Mouse (Mus musculus) cerebellum, adult (tissue): ENCODE measurements at regions not wholly inside any gene's neighbourhood (a gene's known extent, or its start where the extent isn't known, plus 50 kb on each side); places are given as distances from the start of the nearest gene placed in this dataset.

Source experiments
- ATAC-seq: cut with Nextera tagmentation; 2 replicates; pipeline ENCODE4 v1.9.2; 2017; ENCODE audit warnings: mild to moderate bottlenecking, moderate library complexity, mixed read lengths; ENCODE audit not compliant: insufficient number of reproducible peaks, low FRiP score, low TSS enrichment

DNA sequence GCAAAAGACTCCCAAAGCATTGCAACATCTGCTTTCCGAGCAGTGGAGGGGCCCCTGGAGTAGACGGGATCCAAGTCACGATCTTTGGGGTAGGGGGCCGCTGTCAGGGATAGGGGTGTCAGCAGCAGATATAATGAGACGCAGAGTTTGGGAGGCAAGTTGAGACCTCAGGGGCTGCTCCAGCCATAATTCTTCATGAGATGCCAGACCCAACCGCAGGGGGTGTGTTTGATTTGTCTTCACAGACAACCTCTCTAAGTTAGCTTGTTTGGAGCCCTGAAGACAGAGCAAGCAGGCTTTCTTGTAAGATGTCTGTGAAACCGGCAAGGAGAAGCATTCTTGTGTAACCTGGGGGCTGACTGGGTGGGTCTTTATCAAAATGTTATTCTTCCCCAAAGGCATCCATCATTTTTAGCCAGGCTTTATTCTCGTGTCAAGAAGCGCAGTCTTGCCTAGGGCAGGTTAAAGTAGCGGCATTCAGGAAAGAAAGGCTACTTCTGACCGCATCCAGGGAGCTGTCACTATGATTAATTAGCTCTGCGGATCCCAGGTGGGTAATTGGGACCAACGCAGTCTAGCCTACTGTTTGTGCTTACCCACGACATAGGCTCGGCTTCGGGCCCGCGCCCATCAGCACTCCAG lies 234.6 kb downstream of the 1500009L16Rik start:
- ATAC-seq, result no peak

DNA sequence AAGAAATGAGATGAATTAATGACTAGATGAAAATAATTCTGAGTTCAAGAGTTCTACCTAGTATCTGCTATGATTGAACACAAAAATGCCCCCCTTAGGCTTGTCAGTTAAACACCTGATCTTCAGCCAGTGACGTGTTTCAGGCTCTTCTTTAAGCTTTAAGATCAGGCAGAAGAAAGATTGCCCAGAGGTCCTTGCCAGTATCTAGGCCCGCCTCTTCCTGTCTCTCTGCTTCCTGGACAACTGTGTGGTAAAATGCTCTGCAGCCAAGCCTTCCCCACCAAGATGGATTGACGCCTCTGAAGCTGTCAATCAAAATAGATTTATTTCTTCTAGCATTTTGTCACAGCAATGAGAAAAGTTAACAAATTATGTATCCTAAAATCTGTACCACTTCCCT lies 235.7 kb downstream of the 1500009L16Rik start:
- no peak for ATAC-seq

DNA sequence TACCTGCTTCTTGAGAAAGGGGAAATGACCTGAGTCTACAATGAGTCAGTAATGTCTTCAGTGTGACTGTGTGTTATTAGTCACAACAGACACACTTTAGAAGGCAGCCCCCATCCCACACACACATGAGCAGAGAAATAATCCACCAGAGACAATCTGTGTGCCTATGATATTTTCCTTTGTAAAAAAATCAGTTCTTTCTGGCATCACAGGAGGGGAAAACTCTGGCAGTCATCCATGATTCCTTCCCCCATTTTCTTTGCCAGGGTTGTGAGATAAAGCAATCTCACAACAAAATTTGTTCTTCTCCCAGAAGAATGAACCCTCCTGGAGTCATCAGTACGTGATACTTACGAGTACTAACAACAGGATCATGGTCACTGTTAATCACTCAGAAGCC lies 236.2 kb downstream of the 1500009L16Rik start:
- ATAC-seq, result no peak

DNA sequence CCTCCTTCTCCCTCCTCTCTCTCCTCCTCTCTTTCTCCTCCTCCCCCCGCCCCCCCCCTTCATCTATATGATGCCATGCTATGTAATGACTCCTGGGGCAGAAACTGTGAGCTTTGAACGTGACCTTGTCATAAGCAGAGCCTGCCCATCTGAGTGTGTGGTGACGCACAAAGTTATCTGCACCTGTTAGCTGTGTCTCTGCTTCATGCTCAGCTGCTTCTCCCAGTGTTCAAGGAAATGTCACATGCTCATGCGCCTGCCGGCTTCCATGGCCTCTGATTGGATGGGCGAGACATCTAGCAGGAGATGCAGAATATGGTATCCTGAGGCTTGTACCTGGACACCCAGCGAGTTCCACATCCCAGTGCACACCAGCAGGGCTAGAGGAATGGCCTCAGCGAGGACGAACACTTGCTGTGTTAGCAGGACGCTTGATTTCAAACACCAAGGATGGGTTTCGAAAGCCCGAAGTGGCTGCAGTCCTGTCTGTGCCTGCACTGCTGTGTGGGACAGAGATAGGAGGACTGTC lies 240.6 kb downstream of the 1500009L16Rik start:
- no peak for ATAC-seq

DNA sequence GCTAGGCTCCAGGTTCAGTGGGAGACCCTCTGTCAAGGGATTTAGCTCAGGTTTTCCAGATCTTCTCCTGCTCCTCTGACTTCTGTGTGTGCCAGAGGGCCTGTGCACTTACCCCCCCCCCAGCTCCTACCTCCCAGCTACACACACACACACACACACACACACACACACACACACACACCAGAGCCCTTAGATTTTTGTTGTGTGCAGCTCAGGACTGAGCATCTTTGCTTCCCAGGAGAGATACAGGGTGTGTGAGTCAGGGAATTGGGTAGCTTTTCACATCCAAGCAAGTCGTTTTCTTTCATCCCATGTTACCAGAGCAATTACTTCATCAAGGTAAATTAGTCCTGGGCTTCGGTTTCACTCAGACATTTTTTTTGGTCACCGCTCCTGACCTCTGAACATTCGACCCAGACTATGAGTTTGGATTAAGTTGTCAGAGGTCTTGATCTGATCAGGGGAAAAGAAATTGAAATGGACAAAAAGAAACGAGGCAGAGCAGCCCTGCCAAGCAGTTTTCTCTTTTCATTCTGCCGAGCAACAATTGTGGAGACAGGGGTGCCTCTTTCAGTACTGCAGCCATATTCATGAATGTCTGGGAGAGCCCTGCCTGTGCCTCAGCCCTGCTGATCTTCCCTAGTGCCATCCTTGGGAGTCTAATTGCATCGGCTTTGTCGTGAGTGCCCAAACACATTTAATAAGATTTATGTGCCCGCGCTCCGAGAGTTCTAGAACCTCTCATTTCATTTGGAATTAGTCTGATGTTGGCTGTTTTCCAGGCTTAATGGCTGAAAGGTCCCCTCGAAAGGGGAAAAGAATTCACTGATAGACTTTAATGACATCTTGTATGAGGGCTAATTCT lies 241.3 kb downstream of the 1500009L16Rik start:
- ATAC-seq, result no peak

DNA sequence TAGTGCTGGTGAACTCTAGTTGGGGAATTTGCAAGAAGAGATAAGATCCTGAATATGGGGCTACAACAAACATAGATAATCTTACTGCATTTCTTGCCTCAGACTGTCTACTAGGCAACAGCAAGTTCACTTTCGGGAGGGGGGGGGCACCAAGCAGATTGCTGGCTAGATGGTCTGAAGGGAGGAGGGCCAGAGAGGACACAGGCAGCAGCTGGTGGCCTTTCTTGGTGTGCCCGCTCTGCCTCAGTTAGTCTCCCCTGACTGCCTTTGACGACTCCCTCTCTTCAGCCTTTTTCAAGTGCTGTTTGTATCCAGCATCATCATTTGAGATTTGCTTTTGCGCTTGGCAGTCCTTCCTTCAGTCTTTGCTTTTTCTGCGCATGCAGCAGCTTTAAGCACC lies 242.2 kb downstream of the 1500009L16Rik start:
- no peak for ATAC-seq

DNA sequence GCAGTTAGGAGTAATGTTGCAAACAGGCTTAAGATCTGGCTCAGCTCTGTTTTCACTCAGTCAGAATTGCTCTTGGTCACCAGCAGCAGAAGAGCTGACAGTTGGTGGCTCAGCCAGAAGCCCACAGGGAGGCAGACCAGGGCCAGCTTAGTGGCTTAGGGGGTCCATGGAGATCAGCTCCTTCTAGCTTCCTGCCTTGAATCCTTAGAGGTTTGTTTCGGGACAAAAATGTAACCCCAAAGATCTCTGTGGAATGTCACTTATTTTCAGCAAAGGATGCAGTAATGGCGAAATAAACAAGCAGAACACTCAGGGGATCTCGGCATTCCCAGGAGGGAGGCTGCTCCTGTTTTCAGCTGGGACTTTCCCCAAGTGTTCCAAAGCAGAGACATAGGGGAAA lies 247.8 kb downstream of the 1500009L16Rik start:
- no peak for ATAC-seq

DNA sequence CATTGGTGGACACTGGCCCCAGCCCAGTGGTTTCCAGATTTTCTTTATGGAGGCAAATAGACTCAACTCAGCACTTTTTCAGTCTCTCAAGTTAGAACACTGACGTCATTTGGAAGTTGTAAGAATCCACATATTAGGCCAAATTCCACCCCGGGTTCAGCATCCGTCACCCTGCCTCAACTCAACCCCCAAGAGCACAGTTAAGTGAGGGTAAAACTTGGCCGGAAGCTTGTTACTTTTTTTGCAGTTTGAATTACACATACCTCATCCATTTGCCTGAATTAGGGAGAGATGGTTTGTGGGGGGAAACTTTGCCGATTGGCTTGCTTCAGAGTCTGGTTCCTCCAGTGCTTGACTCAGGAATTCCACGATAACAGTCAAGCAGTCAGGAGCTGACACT lies 251.9 kb downstream of the 1500009L16Rik start:
- no peak for ATAC-seq

DNA sequence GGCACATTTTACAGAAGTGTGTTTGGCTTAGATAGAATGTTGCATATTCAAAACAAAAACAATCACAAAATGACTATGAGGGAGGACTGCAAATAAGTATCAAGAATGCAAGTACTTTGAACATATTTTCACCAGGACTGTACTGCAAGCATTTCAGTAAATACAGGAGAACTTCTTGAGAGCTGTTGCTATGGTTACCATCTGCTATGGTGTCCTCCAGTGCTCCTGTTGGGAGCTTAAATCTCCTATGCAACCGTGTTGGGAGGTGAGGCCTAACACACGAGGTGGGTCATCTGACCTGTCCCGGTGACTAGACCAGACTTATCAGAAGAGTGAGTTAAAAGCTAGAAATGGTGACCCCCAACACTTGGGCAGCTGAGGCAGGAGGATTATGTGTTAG lies 253.9 kb downstream of the 1500009L16Rik start:
- ATAC-seq, result no peak

DNA sequence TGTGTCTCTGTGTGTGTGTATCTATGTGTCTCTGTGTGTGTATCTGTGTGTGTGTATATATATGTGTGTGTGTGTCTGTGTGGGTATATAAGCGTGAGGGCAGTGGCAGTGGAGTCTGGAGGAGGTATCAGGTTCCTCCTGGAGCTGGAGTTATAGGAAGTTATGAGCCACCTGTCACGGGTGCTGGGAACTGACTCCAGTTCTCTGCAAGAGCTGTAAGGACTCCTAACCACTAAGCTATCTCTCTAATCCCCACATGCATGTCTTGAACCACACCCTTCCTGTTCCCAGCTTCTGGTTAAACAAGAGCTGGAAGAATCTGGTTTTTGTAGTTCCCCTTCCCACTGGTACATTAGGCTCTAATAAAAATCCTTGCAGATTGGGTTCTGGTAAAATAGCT lies 257.3 kb downstream of the 1500009L16Rik start:
- no peak for ATAC-seq

DNA sequence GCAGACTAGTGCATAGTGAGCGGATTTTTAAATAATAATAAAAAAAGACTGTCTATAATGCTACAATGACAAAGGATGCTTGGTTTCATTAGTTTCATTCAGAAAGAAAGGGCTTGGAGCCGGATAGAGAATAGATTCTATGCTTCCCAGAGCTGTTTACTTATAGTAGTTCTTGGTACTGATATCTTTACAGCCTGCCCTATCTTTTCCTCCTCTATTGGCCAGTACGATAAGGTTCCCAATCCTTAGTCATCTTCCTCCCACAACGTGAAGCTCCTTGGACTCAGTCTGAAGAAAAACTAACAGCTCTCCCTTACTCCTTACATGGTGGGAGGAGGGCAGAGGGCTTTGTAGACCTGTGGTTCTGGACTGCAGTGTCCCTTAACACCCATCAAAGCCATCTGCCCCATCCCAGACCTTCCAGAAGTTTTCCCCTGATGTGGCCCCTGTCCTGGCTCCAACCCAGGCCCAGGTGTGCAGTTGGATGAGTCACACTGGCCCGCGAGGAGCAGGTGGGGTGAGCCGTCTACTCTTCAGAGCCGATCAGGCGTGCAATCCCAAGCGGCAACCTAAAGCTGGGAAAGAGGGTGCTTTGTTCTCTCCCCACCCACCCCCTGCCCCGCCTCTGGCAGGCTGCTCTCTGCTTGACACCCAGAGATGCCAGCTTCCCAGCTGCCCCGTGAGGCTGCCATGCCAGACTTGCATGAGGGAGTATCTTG lies 262.2 kb downstream of the 1500009L16Rik start:
- ATAC-seq, result no peak

DNA sequence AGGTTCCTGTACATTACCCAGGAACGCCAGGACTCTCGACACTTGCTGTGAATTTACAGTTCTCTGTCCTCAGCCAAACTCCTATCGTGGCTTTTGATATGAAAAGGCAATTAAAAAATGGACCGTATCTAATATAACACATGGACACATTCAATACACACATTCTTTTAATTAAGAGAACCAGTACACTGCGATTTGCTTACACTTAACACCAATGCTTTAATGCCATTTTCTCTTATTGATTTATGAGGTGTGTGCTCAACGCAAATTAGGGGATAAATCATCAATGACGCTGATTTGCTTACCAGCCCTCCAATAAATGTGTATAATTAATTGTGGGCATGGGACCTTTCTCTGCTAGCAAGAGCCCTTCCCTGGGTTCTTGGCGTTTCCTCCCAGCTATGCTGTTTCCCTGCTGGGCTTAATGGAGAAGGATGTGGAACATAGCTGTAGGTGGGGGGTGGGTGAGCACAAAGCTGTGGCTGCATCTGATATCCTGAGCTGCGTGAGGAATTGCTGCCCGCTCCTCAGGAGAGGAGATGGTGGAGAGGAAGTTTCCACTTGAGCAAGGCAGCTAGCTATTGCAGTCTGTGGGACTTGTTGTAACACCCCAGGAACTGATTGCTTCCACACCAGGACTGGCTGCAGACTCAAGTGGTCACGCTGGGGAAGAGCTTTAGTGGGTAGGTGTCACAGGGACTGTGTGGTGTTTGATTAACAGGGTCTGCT lies 270.1 kb downstream of the 1500009L16Rik start:
- no peak for ATAC-seq

DNA sequence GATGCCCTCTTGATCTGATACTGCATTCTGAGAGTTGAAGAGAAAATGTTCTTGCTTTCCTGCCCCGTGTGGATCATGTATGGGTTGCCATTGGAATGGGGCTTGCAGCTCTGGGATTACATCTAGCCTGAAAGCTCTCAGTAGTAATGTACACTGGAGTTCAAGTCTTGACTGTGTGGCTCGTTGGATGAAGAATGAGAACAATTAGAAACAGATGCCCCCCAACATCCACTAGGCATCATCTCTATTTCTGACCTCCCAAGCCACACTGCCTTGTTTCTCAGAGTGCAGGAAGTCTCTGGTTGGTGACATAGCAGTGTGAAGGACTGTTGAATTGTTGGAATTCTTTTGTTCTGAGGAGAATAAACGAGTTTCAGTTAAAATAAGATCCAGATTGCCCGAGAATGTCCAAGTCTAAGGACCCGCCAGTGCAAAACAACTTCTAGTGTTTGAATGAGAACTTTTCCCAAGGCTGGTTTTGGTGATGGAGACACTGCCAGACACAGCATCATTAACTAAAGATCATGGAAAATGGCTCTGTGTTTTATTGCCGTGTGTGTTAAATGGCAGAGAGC lies 272.4 kb downstream of the 1500009L16Rik start:
- no peak for ATAC-seq

DNA sequence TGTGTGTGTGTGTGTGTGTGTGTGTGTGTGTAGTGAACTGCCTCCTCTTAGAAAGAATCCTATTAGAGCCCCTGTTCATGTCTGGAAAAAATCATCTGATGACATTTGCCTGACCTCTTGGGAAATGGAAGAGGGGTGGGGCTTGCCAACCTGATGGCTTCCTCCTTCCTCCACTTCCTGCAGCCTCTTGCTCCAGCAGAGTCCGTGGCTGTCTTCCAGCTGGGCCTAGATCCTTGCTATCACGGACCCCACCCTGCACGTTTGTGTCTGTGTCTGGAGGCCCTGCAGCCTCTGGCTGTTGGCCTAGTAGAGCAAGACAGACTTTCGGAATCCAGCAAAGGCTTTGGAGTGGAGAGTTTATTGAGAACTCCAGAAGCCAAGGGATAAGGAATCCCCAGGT lies 273.2 kb downstream of the 1500009L16Rik start:
- no peak for ATAC-seq

DNA sequence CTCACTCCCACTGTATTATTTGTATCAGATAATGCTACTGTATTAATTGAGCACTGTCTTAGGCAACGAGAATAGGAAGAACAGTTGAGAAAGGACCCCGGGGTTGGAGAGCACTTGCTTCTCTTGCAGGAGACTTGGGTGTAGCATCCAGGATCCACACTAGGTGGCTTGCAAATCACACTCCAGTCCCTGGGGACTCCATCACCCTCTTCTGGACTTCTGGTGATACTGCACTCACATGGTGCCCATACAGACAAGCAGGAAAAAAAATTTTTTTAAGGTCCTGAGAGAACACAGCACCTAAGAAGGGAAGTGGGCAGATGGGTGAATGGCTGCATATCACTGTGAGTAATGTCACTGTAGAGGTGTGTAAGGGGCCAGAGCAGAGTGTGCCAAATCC lies 273.8 kb downstream of the 1500009L16Rik start:
- ATAC-seq, result no peak

DNA sequence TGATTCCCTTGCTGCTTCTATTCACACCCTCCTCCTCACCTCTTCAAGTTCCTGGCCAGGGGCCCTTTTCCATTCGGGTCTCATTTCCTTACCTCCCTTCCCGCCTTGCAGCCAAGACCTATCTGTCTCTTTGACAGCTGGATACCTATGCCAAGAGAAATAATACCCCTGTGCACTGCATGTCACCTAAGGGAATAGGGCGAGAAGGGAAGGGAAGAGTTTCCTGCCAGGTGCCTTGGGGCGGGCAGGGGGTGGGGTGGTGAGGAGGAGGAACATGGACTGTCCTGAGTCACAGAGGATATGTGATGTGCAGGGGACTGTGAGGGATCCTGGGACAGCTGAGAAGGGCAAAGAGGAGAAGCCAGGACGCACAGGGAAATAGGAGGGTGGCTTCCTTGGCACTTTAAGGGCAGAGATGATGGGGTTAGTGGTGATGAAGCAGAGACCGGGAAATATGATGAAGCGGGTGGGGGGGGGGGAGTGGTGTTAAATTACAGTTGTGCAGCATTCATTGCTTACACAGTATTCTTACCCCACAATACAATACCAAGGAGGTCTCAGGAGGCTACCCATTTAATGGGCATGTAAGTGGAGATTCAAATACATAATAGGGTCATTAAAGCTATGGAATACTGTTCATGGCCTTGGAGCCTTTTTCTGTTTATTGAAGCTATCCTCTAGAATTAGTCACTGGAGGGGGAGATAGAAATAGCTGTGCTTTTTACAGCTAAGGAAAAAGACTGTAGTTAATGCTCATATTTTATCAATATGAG lies 278.0 kb downstream of the 1500009L16Rik start:
- ATAC-seq, result no peak

DNA sequence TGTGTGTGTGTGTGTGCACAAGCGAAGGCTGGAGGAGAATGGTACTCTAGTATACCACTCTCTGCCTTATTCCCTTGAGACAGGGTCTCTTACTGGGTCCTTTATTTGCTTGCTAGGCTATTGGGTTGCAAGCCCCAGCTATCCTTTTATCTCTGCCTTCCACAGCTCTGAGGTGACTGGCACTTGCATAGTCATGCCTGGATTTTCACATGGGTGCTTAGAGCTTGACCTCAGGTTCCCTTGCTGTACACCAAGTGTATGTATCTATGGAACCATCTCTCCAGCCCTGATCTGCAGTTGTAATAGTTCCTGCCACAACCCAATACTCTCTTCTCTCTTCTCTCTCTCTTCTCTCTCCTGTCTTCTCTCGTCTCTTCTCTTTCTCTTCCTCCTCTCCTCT lies 280.1 kb downstream of the 1500009L16Rik start:
- no peak for ATAC-seq

DNA sequence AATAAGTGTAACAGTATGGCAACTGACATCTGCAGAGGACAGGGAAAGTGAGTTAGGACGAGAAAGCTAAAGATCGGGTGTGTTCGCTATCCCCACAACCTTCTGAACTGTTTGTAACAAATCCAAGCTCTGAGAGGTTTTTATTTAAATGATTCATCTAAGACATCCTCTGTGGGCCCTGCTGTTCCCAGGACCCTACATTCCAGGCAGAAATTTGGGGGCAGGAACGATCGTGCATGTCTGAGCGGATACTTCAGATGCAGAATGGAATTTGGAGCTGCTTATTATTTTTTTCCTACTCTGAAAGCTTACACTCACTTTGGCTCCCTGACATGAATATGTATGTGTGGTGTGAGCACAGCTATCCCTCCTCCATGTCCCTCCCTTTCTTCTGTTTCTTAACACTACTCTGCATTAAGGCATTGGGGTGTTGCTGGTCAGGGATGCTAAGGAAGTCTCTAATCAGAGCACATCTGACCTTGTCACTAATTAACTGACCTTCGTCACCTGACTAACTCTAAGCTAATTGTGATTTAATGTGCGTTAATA lies 281.0 kb downstream of the 1500009L16Rik start:
- no peak for ATAC-seq

DNA sequence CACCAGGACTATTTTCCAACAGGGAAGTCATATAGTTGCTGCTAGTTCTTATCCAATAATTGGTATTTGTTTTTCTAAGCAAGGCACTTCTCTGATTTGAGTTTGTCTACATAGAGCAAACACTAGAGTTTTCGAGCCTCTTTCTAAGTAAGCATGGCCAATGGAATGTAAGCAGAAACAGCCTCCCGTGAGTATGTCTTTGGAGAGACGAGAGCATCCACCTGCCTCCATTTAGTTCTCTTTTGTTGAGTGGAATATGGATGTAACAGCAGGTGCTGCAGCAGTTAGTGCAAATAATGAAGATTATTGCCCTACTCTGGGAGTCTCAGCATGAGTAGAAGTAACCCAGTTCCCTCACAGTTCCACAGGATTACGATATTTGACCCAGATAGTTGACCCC lies 286.3 kb downstream of the 1500009L16Rik start:
- ATAC-seq, result no peak
